Mouse (Mus musculus) lung, postnatal 10 days (tissue): ENCODE measurements around the gene Grin2c.

Experiments used
- DNase-seq: peaks from one replicate; pipeline ENCODE4 v3.0.0; 2021

Gene Grin2c

DNA sequence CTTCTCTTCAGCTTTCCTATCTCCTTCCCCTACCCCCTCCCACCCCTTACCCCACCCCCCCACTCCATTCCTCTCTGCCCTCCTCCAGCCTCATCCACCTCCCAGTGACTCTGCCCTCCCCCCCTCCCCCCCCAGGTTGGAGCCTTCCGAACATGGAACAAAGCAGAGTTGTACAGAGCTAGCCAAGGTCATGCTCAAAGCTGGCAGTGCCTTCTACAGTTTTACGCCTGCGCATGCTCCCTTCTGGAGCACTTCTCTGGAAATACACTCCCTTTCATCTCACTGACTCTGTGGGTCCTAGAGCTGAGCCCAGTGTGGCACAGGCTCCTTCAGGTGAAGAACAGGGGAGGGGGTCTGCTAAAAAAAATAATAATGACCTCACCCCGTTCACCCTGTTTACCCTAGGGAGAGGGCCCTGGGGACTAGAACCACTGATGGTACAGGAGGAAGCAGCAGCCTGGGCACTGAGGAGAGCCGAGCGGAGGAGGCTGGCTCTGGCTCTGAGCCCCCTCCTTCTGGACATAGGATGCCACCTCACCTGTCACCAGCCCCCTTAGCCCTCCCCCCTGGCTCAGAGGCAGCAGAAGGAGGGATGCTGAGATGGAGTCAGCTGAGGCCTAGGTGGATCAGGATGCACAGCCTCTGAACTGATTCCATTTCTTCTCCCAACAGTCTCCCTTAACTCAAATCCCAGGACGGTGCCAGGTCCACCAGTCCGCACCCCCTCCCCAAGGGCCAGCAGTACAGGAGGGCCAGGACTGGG, 15.9 kb upstream of the Grin2c start:
- no peak for DNase-seq

DNA sequence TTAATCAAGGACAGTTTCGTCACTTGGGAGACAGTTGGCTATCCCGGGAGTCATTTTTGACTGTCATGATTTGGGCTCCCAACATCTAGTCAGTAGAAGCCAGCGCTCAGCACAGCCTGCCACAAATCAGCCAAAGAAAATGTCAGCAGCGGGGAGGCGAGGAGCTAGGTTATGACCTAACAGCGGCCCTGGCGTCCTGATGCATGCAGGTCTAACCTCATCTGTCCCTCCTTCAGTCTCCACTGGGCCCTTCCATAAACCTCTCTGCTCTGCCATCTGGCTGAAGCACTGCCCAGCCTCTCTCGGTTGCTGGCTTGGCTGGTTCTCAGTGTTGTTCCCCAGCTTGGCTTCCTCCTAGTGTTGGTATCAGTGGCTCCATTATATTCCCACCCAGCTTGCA, 15.3 kb upstream of the Grin2c start:
- no peak for DNase-seq

DNA sequence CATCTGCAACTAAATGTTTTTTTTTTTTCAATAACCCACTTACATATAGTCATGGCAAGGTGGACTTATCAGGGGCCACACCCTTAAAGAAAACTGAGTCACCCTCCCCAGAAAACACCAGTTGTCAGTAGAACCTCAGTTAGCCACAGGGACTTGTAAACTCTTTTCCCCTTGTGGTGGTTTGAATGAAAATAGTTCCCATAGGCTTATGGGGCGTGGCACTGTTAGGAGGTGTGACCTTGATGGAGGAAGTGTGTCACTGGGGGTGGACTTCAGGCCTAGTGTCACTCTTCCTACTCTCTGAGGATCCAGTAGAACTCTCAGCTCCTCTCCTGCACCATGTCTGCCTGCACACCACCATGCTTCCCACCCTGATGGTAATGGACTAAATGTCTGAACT, 12.7 kb upstream of the Grin2c start:
- no peak for DNase-seq

DNA sequence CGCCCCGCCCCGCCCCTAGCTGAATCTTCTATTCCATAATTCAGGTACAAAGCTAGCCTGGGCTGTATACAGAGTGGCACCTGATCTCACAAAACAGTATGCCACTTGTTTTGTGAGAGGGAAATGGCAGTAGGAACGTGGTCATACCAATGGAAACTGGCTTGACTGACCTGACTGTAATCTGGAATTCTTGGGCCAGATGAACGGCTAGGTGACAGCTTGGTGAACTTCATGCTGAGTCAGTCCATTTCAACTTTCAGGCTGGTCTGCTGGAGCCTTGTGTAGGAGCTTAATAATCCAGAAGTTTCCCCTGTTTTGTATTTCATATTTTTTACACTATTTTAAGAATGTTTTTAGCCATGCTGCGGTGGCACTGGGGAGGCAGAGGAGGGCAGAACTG, 11.1 kb upstream of the Grin2c start:
- no peak for DNase-seq

DNA sequence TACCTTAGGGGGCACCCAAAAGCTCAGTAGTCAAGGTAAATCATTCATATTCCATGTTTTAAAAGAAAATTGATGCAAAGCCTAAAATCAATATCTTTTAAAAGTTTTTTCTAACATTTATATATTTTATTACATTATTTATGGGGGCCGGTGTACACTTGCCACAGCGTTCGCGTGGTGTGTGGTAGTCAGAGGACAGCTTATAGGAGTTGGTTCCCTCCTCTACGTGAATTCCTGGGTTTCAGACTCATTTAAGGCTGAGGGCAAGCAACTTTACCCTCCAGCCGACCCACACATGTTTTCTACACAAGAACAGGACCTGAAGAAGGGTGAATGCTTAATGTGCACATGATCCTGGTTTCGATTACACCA, 10.5 kb upstream of the Grin2c start:
- no peak for DNase-seq

DNA sequence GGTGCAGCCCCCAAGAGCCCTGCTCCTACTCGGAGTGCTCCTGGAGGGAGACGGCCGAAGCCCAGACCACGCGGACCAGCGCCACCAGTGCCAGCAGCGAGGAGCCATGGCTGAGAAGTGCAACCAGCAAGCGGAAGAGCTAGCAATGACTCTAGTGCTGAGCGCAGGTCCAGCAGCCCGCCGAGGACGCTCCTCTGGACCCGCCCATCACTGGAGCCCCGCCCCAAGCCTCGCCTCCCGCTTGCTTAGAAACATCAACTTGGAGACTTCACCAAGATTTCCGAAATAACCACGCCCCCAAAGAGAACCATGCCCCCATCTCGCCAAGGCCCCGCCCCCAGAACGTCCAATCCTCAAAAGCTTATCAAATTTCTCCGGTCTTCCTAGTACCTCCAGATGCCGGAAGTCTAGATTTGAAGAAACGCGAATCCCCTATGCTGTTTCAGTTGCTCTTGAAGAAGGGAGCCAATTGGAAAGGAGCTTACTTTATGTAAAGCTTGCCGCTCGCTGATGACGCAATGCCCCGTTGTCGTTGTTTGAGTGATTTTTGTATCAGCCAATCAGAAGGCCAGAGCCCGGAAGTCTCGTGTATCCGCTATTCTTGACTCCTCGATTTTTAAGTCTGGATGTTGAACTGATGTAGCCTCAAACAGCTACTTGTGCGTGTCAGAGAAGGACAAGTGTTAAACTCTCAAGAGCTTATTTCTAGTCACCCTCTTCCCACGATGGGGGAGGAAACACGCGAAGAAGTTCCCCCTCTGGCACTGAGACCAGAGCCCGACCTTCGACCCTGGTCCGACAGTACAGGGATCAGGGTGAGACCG, 9.9 kb upstream of the Grin2c start, which contains the start of gene Fdxr:
Gene Fdxr, minus strand, starts transcription at position 271 of the 824 bp plus-strand sequence.
- DNase-seq: peak; percentile 100

DNA sequence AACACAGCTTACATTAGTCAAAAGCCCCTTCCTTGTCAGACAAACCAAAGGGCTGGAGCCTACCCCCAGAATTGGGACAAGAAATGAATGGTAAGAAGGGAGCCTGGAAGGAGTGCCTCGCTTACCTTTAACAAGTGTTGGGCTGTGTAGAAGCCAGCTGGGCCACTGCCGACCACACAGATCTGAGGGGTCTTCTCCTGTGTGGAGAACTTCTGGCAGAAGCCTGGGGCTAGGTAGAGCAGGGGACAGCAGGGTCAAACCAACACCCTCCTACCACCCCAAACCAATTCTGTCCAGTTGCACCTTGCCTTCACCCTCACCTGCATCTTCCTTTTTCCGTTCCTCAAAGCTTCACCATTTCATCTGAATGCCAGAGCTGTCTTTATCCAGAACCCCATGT, 8.9 kb upstream of the Grin2c start:
- DNase-seq: no peak

DNA sequence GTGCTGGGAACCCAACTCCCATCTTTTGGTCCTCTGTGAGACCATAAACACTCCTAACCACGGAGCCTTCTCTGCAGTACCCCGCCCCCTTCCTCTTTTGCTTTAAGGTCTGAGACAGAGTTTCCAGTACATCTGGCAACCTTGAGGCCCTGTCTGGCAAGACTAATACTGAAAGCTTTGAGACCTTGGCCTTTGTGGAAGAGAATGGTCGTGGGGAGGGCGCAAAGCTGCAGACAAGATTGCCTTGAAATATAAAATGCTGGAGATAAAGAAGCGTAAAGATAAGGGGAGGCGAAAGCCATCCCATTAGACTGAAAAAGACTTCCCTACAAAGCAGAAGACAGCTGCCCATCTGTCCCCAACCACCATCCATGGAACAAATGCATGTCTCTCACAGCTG, 8.5 kb upstream of the Grin2c start:
- DNase-seq: no peak

DNA sequence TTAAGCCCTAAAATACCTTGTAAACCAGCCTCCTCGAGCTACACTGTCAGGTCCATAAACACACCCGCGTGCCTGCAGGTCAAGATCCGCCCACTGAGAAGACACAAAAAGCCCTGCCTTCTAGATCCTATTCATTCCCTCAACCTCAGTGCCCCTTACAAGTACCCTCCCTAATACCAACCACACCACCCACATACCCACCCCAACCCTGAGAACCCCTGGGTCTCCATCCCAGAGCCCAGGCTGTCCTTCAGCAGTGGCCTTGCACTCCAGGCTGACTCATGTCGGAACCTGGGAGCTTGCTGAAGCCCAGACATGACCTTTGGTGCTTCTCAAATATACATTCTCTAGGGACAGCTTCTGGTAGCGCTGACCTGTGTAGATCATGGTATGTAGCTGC, 7.7 kb upstream of the Grin2c start:
- no peak for DNase-seq

DNA sequence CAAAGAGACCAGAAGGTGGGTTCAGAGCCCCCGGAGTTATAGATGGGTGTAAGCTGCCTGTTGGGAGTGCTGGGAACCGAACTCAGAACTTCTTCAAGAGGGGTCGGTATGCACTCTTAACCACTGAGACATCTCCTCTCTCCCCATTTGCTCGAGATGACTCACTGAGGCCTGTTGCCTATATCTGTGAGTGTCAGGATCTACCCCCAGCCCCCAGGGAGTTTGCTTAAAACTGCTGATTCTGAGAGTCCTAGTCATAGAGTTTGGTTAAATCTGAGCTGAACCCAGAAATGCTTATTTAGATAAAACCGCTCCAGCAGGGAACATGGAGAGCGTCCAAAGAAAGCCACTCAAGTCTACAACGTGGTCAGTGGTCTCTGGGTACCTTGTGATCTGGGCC, 7.1 kb upstream of the Grin2c start:
- no peak for DNase-seq

DNA sequence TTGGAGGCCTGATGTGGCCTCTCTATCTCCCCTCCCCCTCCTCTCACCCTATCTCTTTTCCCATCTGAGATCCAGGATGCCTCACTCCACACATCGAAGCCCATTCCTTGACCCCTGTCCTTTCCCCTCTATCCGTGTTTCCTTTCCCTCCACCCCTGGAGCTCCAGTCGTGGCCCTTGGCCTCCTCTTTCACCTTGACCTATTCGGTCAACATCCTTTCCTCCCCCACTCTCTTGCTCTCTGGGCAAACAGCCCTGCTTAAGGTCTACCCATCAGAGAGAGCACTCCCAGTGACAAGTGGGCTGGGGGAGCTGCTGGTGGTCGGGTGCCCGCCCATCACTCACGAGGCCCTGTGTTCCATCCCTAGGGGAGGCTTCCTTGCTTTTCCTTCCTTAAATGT, 6.7 kb upstream of the Grin2c start:
- no peak for DNase-seq

DNA sequence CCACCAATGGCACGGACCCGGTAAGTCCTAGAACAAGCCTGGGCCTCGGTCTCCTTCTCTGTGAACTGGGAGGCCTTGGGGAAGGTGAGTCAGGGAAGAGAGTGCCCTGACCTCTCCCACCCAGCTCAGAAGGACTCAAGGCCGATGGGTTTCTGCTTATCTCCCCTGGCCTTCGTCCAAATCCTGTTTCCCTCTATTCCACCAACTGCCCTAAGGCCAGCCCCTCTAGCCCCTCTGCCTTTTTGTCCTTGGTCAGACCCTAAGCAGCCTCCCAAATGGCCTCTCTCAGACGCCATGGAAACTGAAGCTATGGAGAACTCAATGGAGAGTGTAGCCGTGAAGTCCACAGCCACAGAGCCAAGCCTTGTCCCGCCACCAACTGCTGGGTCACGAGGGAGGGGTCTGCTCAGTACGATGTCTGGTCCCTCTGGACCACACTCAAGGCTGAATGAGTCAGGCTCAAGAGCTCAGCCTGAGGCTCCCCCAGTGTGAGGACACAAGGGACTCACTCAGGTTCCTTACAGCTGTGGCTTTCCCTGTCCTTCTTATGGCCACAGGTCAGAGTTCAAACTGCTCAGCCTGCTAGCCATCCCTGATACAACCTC, 6.0 kb upstream of the Grin2c start:
- DNase-seq: no peak

DNA sequence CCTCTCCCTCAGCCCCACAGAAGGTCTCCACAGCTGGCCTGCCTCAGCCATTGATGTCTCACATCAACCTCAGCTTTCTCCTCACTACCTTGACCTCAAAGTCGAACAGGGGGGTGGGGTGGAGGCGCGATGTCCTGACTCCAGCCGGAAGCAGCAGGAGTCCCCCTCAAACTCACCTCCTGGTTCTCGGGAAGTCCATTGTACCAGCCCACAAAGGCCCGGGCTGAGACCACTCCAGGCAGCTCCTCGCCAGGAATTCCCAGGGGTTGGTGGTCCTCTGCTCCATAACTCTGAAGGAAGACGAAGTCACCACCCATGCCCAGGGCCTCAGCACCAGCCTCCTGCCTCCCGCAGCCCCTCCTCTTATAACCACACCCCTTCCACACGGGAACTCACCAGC, 4.4 kb upstream of the Grin2c start:
- no peak for DNase-seq

DNA sequence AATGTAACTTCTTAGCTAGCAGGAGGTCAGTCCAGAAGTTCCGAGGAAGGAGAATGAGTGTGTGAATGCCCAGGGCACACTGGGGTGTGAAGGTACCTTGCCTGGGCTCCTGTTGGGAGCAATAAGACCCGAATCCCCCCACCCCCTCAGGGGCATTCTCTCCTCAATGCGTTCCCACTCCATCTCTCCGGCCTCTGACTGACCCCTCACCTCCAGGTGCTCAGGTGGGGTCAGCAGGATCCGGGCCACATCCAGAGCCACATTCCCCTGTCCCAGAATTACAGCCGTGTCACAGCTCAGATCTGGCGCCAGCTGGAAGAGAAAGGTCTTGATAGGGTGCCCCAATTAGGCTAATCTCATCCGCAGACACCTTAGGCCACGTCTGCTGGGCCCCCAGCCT, 4.0 kb upstream of the Grin2c start:
- no peak for DNase-seq

DNA sequence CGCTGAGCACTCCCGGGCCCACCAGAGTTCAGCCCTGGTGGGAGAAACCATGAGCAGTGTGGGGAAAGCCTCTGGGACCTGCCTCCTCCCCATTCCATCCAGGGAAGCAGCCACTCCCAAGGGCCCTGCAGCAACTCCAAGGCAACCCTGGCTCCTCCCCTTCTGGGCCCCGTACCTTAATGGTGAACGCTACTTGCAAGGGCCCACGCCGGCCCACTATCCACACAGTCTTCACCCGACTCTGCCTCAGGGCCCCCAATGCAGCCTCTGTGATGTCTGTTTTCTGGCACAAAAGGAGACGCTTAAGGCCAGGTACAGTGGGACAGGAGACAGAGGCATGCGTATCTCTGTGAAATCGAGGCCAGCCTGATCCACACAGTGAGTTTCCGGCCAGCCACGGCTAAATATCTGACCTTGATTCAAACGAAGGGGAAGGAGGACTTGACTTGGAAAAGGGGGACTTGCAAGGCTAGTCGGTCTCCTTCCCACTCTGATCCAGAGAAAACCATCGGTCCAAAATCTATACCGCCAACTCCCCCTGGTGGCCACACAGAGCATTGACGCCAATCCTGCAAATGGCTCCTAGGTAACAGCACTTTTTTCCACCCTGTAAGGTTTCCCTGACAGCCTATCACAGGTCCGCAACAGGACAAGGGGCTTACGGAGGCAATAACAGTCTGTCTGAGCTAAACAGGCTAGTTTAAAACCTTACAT, 3.3 kb upstream of the Grin2c start:
- DNase-seq: peak; percentile 87

DNA sequence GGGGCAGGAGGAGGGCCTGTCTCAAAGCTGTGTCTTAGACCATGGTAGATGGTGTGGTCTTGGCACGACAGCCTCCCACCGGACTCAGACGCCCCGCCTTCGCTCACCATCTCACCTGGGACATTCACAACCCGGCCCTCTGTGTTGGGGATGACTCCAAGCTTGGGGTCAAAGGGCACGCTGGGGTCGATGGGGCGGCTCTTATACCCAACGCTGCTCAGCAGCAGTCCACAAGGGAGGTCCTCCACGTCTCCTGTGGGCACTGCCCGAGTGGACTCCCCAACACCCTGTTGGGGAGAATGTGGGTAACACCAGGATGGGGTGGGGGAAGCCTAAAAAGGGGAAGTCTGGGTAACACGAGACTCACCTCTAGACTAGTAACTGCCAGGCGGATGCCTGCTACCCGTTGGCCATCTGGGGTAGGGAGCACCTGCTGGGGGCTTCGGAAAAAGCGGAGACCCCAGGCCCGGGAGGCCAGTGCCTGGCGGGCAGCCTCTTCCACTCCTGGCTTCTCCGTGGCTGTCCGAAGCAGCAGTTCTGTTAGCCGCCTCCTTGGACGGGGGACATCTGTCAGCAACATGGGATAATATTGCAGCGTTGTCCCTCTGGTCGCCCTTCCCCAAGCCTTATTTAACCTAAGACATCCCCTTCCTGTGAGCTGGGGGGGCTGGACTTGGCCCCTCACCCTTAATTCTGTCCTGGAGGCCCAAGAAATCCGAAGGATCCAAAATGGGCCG, 2.5 kb upstream of the Grin2c start:
- DNase-seq: no peak

DNA sequence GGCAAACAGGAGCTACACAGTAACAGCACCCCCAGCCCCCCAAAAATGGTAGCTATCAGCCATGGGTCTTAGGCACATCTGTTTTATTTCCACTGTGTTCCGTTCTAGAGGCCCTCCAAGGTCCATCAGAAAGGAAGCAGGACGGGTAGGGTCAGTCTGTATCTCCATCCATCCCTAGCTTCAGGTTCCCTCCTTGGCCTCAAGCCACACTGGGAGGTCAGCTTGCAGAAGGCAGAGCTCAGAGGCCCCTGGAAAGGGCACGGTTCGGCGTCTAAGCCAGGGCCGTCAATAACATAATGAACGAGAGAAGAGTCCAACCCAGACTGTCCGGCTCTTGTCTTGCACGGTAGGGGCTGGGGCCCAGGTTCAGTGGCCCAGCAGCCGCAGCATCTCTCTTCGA, 915 bp upstream of the Grin2c start:
- no peak for DNase-seq

DNA sequence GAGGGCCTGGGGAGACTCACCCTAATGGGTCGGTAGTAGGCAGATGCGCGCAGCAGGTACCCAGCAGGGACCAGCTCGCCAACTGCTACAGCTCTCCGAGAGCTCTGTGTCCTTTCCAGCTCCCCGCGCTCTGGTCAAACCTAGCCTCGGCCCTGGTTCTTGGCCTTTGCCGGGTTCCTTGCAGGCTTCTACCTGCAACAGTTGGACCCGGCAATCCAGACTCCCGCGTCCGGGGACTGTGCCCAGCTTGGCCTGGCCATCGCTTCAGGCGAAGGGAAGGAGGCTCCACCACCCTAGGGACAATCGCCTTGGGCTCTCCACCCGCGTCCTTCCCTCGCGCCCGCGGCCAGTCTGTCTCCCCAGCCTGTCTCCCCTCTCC, 654 bp downstream of the Grin2c start:
- DNase-seq: no peak

DNA sequence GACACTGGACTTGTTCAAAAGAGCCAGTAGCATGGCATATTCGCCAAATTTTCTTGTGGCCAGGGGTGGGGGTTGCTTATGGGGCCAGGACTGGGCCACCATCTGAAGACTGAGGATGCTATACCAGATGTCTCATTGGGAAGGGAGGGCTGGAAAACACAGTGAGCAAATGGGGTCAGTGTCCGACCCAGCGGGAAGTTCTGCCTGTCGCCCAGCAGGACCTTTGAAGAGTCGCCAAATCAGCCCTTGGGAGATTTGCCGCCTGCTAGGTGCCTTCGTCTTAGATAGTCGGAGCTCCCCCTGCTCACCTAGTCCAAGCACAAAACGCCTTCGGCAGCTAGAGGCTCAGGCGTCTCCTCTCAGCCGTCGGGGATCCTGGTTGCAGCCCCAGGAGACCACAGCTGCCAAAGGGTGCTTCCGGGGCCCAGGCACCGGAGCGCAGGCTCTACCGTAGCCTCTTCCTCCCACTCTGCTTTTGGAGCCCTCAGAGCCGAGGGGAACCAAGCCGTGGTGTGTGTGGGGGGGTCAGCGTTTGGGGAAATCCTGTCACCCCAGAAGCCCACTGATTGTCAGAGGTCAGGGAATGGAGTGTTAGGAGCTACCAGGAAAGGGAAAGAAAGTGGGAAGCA, 1.2 kb downstream of the Grin2c start:
- DNase-seq: no peak

DNA sequence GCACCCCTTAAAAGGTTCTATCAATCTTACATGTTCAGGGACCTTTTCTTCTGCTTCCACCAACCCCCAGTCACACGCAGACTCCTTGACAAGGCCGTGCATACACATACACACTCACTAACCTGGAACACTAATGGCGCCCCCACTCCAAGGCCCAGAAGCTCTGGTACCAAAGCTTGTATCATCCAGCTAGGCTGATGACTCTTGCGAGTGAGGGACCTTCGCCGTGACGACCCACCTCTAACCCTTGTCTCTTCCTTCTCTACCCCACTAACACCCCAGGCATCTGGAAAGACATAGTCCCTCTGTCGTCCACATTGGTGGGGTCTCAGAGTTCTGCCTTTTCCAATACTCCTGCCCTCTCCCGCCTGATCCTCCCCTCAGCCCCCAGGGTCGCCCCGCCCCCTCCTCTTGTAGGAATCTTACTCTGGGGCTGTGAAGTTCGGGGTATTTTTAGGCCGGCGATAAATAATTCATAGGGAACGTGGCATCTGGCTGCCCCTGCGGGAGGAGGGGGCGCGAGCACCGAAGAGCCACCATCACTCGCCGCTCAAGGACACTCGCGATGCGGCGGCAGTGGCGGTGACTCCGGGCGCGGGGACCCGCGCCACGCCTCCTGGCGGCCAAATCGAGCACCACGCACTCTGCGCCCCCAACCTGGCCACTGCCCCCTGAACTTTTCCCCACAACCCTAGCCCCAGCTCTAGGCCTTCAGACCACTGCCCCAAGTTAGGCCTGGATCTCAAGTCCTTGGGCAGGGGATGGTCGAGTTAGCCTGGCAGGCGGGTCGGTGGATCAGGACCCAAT, 2.0 kb downstream of the Grin2c start:
- no peak for DNase-seq

DNA sequence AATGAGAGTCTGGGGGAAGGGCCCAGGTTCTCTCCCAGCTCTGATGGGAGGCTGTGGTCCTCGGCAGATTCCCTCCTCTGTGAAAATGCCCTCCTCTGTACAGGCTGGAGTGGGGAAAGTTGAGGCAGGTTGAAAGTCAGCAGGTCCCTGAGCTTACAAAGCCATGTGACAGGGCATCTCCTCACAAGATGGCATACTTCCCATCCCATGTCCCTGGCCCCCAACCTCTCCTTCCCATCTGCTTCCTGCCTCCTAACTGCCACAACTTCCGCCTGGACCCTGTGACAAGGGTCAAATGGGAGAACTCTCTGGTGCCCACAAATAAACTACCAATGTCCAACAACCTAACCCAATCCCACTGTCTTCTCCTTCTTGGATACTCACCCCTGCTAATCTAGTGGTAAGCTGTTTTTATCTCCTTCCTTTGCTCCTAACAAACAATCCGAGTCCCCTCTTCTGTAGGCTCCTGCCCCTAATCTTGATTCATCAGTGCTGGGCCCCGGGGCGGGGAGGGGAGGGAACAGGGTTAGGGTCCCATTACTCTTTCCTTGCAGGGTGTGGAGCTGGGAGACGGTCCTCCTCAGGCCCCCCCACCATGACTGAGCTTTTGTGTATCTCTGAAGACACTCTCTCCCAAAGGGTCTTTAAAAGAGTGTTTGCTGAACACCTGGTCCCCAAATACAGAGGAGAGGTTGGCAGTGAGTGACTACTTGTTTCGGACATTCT, 2.7 kb downstream of the Grin2c start:
- DNase-seq: no peak
